23 mouse cellular contexts compared by ENCODE assay signal in the genomic region with DNA sequence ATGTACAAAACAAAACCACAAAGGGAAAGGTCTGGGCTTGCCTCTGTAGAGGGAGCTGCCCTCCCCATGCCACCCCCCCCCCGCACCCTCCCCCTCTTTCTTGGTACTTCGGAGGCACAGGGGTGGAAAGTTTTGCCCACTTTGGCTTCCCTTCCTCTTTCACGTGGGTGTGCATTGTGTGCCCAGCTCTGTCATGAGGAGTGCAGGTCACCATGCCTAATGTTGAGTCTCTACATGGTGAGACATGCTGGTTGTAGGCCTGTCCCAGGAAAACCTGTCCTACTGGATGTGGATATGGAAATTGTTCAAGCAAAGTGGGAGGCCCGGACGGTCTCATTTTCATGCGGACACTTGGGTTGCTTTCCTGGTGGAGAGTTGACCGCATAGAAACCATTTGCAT.
"Had no signal": no experiment of that assay in that cellular context is flagged by ENCODE, and none has a peak within 500 bp of the region (broad histone marks: within the 10 kb centered on the region; RNA-seq: fewer than 3 reads in every experiment).

No protein-coding gene starts in this region.

- H3K9ac ChIP-seq: limb, embryonic 13.5 days; liver, embryonic 12.5 days; liver, embryonic 15.5 days; lung, embryonic 15.5 days; midbrain, embryonic 13.5 days; neural tube, embryonic 13.5 days had no signal

- H3K27ac ChIP-seq: kidney, postnatal 0 days; layer of hippocampus, adult 2 months; limb, embryonic 10.5 days; limb, embryonic 13.5 days; liver, embryonic 12.5 days; liver, embryonic 15.5 days; lung, embryonic 15.5 days; midbrain, embryonic 10.5 days; midbrain, embryonic 13.5 days; neural tube, embryonic 13.5 days had no signal

- DNase-seq: kidney, postnatal 25 days; layer of hippocampus, adult 9-11 months; liver; lung, adult 18-20 months; lung, postnatal 10 days; lung, postnatal 36 days; right cerebral cortex, postnatal 4 days; spleen, adult 18-20 months; thymus, adult 18-20 months; thymus, postnatal 4 days had no signal

- H3K4me1 ChIP-seq: limb, embryonic 10.5 days; limb, embryonic 13.5 days; liver, embryonic 12.5 days; liver, embryonic 15.5 days; lung, embryonic 15.5 days; megakaryocyte, embryonic 14.5 days; midbrain, embryonic 10.5 days; midbrain, embryonic 13.5 days; neural tube, embryonic 13.5 days had no signal

- H3K4me2 ChIP-seq: limb, embryonic 13.5 days; liver, embryonic 12.5 days; liver, embryonic 15.5 days; lung, embryonic 15.5 days; midbrain, embryonic 13.5 days; neural tube, embryonic 13.5 days had no signal

- H3K27me3 ChIP-seq: limb, embryonic 13.5 days; liver, embryonic 12.5 days; liver, embryonic 15.5 days; lung, embryonic 15.5 days; megakaryocyte, embryonic 14.5 days; midbrain, embryonic 13.5 days; neural tube, embryonic 13.5 days had no signal

- H3K36me3 ChIP-seq: limb, embryonic 10.5 days; limb, embryonic 13.5 days; liver, embryonic 12.5 days; liver, embryonic 15.5 days; lung, embryonic 15.5 days; midbrain, embryonic 10.5 days; midbrain, embryonic 13.5 days; neural tube, embryonic 13.5 days had no signal

- ATAC-seq: liver, embryonic 12.5 days; midbrain, embryonic 13.5 days; midbrain, embryonic 16.5 days had no signal

- H3K9me3 ChIP-seq: limb, embryonic 10.5 days; limb, embryonic 13.5 days; liver, embryonic 12.5 days; liver, embryonic 15.5 days; lung, embryonic 15.5 days; midbrain, embryonic 10.5 days; midbrain, embryonic 13.5 days; neural tube, embryonic 13.5 days had no signal

- H3K4me3 ChIP-seq: layer of hippocampus, adult 2 months; limb, embryonic 10.5 days; limb, embryonic 13.5 days; liver, embryonic 12.5 days; liver, embryonic 15.5 days; lung, embryonic 15.5 days; megakaryocyte, embryonic 14.5 days; midbrain, embryonic 10.5 days; midbrain, embryonic 13.5 days; myocyte; neural tube, embryonic 13.5 days had no signal
